Mouse (Mus musculus): ENCODE measurements around the gene Edaradd.

The Edaradd gene

DNA sequence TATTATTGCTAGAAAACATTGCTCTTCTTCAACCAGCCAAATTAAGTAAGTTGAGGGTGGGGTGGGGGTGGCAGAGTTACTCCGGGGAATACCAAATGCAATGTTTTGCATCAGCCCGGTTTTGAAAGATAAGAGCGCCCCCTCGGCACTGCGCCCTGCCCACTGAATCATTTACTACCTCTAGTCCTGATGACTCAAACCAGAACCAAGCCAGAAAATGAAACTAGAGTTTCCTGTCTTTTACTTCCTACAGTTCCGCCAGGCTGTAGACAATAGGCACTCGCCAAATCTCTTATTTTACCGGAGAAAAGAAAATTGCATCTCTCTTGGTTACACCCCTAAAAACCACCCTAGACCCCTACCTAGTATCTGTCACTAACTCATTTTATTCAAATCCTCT, 59.8 kb downstream of the Edaradd start:
- peak; percentile 86 for DNase-seq

DNA sequence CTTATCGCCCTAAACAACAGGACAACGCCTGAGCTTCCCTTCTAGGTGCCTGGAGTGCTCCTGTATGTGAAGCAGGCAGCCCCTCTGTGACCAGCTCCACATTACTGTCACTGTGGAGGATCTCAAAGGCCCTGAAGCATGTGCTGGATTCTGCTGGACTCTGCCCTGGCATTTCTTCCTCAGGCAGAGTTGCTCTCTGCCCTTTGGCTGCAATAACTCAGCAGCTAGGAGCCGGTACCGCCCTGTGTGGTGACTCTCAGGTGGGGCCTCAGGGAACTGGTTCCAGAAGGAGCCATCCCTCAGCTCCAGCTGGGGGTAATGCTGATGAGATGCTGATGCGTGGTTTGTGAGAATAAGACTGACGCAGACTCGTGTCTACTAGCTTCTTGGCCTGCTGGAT, 63.5 kb downstream of the Edaradd start:
- no peak for DNase-seq

DNA sequence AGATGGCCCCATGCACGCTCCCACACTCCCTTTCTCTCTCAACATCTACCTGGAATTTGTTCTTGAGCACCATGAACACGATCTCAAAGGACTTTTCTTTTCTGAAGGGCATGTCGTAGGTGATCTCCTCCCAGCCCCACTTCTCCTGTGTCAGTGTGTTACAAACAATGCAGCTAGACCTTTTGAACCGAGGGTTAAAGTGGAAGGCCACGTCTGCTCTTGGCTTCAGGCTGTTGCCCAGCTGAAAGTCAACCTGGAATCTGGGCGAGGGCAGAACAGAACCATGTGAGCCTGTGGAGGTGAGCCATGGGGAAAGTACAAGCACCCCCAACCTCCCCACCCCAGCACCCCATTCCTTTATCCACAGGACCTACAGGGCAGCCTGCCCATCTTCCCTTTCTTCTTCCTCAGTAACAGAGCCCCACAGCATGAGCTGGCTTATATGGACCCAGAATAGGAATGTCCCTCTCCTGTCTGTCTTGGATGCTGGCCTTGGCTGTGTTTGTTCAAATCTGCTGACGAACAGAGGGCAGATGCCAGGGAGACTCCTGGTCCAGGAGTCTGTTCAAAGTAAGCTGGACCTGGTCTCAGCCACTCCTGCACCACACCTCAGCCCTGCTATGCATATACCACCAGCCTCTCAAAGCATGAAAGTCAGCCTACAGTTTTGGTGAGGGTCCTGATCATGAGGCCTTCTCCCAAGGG, 65.4 kb downstream of the Edaradd start:
- no peak for DNase-seq

DNA sequence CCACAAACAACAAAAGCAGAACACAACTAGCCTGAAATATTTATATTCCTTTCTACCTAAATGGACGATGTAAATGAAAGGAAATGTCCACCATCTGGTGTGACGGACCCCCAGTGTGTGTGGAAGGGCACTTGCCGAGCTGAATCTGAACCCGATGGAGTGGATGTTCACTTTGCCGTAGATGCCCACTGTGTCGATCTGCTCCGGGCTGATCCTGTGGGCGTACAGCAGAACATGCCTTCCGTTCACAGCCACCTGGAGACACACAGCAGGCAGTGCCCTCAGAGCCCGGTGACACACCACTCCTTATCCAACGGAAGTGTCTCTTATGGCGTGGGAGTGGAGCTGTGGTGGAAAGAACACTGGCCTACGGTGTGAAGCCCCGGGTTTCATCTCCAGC, 67.1 kb downstream of the Edaradd start:
- no peak for DNase-seq

DNA sequence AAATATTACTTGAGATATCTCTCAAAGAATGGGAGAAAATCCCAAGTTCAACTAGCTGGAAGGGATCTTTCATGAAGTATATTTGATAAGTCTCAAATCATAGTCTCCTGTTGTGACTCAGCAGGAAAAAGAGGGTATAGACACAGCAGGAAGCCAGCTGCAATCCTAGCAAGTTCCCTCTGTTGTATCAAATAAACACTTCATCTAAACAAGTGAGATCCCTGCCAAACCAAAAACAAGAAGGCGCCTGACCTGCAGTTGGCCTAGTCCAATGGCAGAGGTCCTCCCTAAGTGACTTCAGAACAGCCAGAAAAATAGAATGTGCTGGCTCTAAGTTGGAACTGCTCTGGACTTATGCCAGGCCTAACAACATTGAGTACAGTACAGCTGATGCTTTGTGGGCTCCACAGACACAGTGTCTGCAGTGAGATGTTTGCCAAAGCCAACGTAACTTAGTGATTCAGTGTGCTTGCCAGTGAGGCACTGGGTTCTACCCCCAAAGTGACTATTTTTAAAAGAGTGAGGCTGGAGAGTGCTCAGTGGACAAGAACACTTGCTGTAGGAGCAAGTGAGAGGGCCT, 78.1 kb downstream of the Edaradd start:
- DNase-seq: peak; percentile 75

DNA sequence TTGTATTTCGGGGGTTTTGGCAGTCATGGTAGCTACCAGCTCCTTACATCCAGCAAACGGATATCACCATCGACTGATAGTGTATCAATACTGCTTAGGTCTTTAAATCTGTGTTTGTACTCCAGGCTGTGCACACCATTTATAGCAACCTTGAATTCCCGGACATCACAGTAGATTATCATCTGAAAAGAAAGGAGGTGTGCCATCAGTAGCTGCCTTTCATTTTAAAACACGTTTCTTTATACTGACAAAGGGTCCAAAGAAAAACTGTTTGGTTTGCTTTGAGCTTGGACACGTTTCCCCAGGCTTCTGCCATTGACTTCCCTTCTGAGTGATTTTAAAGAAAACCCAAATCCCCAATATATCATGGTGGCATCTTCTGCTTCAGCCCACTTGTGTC, 79.4 kb downstream of the Edaradd start:
- no peak for DNase-seq

DNA sequence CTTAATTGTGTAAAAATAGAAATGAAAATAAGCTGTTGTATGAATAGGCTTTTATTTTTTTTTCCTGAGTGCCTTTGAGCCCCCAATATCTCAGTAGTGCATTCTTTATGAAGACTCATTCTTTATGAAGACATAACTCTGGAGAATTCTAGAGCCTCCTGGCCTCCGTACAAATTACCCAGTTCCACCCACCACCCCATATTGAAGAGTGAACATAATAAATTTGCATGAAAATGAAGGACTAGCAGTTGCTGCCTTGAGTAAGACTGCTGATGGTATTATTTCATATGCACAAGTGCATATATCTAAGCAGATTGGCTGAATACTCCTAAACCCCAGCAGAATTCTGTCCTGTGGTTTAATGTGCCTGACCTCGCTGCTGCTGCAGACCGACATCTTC, 80.7 kb downstream of the Edaradd start:
- no peak for DNase-seq

DNA sequence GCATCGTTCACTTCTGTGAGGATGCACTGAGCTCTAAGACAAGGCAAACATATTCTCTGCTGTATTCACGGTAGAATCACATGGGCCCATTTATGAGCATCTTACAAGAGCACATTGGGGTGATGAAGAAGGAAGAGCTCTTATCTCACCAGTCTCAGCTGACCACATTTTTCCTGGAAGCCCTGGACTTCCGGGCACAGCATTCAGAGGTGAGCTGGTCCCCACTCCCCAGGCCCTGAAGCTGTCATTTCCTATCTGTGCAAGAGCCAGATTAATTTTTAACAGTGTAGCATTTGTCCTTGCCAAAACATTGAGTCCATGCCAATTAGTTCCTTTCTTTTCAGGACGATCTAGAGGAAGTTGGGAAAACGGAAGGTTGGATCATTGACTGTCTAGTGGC, 86.4 kb downstream of the Edaradd start:
- peak; percentile 17 for DNase-seq

DNA sequence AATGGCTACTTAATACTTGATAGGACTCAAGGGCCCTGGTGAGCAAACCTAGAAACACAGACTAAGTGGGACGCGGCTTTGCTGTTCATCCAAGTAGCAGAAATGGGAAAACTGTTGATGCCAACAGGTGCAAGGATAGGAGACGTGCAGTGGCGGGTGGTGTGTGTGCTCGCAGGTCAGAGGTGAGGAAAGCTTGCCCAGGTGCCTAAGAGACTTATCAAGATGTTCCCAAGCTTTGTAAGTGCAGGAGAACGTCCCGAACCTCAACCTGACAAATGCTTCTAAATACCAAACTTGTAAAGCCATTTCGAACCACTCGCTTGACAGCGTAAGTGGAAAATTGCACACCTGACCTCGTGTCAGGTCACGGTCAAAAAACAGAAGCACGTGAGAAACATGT, 91.7 kb downstream of the Edaradd start:
- no peak for DNase-seq
